Mouse (Mus musculus): ENCODE measurements around the gene Chrne.

- no peak for TF ChIP-seq CTCF (IDR thresholded peaks at IDR 0.05; ENCODE audit: low read depth, low read length)
- TF ChIP-seq GATA2 (IDR thresholded peaks at IDR 0.05; ENCODE audit: borderline replicate concordance, low read depth, low read length) = no peak
- no peak for TF ChIP-seq GATA1 (IDR thresholded peaks at IDR 0.05; ENCODE audit: borderline replicate concordance, low read length)
- TF ChIP-seq TAL1 (conservative IDR thresholded peaks at IDR 0.05; ENCODE audit: low read depth, low read length) = no peak
These were observed 33.9 kb upstream of the Chrne start for GRCm38 (mm10) chr11:70652884-70653344.

All from G1E (cell line).